Mouse (Mus musculus): ENCODE data around the gene Musk.

The Musk gene

DNA sequence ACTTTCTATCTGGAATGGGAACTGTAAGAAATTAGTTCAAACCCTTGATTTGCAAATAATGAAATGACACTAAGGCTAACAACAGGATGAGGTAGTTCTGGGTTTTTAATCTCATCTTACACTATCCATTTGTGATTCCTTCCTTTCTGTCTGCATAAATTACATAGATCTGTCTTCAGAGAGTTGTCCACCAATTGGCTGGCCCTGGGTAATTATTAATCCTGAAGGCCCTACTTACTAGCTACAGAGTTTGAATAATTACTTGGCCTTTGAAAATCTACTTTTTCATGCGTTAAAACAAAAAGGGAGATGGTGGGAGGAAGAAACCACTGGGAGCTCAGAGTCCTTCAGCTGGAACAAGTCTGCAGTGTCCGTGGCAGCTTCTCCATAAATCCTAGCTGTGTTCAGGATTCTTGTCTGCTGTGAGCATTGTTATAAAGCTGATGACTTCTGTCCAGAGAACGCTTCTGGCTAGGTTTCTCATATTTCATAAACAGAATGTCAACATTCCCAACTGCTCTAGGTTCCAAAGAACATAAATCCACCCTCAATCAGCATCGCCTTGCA lies 29.3 kb downstream of the Musk start:
- DNase-seq (ENCODE audit: low read depth, low spot score), result no peak

DNA sequence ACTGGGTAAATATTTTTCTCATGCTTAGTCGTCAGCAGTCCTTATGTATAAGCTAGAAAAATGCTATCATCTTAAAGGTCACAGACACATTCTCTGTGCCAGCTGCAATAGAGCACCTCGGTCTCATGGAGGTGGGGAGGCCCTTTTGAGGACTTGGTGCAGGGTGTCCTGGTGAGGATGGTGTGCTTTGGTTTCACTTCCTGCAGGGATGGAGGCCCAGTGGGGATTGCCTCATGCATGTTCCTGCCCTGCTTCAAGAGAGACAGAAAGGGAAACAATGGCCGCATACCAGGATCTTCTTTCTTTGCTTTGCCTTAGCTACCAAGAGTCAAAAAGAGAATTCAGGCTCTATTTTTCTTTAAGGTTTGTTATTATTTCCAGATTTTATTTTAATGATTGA lies 31.8 kb downstream of the Musk start:
- no peak for DNase-seq (ENCODE audit: low read depth, low spot score)

DNA sequence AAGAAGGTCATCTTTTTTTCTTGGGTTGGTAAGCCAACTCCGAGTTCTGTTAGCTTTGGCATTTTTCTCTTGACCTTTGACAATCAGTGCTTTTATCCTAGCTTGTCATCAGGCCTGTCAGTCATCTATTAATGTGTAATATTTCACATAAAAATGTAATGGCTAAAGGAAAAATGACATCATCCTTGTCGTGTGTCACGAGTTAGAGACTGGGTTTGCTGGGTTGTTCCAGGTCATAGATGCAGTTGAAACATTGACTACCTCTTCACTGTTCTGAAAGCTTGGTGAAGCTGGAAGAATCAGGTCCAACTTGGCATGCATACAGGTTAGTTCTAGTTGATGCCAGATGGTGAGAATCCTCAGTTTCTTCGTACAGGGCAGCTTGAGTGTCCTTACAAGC lies 34.5 kb downstream of the Musk start:
- no peak for DNase-seq (ENCODE audit: low read depth, low spot score)

DNA sequence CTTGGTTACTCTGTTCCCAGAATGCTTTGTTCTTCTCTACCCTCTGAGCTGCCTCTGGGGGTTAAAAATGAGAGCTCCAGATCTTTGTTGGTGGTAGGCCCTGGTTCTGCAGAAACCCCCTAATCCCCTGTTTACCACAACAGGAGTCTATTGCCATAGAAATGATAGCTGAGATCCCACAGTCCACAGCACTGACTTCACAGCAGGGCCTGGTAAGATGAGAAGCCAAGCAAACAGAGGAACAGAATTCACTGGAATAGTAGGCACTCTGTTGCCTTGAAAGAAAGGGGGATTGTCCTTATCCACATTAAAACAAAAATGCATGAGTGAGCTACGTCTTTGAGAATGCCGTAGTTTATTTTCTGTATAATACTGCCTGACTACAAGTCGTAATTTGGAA lies 41.0 kb downstream of the Musk start:
- no peak for DNase-seq (ENCODE audit: low read depth, low spot score)

DNA sequence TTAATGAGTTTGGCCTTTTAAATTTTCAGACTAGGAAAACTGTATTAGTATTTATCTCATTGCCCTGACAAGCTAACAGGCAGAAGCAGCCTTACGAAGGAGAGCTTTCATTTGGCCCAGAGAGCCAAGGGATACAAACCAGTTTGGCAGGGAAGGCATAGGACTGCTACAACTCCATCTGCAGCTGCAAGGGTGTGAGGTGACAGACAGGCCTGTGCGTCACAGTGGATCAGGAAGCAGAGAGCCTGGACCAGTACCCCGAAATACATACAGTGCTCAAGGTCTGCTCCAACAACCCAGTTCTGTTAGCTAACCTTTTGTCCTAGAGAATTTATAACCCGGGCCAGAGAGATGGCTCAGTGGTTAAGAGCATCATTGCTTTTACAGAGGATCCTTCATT lies 42.5 kb downstream of the Musk start:
- no peak for DNase-seq (ENCODE audit: low read depth, low spot score)

DNA sequence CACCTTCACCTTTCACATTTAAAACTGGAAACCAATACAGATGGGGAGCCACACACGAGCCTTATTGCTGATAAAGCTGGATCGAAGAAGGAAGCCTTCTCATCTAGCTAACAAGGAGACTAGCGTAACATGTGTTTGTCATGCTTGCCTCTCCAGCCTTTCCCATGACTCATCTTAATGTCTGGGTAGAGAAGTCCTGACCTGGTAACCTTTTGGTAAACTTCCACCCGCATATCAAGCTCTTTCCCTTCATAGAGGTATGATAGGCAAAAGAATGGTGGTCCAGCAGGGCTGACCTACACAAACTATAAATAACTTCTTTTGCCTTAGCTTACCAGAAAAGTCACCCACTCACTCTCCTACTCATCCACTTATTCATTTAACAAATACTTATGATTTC lies 44.3 kb downstream of the Musk start:
- DNase-seq (ENCODE audit: low read depth, low spot score), result no peak

DNA sequence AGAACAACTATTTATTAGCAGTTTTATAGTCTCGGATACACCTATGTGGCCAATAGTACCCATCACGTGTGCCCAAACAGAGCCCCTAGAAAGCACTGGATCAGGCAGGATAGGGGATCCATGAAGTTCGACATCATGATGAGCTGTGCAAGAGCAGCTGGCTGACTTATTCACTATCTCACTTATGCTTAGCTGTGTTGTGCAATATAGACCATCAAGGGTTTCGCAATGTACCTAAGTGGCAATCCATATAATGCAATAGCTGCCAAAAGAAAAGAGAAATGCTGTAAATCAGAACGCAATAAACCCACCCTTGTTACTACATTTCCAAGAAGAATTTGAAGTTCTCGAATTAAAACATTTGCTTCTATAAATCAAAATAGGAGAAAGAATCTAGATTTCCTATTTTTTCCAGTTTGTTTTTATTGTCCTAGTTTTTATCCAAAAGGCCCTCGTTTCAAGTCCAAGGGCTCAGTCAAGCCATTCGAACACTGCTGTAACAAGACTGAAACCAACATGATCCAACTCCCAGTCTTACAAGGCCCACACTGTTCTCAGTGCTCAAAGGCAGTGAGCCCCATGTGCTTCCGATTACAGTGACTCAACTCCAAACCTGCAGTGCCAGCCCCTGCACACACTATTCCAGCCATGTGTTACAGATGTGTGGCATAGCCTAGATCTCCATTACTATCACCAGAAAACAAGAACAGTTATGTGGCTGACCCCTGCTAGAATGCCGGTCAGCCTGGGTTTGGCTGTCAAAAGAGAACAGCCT lies 45.3 kb downstream of the Musk start:
- DNase-seq (ENCODE audit: low read depth, low spot score), result no peak

DNA sequence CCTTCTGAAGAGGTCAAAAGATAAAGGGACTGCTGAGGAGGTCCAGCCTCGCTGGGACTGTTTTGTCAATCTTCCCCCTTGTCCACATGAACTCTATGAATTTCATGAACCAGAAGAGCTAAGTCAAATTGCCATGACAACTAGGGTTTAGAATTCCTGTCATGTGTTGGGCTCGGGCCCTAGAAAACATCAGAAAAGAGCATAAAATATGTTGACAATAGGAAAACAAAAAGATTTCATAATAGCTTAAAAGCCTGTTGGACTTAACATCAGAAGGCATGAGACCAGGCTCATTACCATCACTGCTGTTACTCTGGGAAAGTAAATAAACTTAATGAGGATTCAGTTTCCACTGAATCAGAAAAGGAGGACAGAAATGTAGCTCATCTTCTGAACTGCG lies 46.6 kb downstream of the Musk start:
- DNase-seq (ENCODE audit: low read depth, low spot score), result no peak

DNA sequence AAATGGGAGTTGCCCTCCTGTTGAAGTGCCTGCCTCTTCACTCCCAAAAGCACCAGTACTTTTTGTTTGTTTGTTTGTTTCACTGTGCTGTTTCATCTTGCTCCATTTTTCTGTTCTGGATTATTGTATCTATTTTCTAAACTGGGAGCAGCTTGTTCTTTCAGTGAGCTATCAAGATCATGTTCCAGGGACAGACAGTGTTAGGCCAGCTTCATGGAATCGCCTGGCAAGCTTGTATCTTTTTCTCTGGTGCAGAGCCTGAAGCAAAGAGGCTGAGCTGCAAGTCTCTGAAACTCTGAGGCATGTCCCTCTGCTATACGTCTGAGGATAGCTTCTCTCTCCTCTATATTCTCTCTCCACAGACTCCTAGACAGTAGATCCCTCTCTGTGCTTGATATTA lies 50.5 kb downstream of the Musk start:
- DNase-seq (ENCODE audit: low read depth, low spot score), result no peak

DNA sequence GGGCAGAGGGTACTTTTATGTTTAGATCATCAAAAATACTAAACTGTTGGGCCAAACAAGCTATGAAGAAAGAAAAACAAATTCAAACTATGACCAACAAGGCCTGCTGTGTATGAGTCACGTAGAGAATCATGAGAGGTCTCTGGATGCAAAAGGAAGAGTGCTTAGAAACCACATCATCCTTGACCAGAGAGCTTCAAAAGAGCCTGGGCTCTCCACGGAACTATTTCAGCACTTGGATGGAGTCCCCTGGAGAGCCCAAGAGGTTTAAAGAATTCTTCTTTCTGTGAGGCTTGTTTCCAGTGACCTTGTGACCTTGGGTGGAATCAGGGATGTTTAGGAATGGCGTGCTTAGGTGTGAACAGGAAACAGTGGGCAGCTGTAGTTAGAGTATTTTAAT lies 53.5 kb downstream of the Musk start:
- no peak for DNase-seq (ENCODE audit: low read depth, low spot score)

DNA sequence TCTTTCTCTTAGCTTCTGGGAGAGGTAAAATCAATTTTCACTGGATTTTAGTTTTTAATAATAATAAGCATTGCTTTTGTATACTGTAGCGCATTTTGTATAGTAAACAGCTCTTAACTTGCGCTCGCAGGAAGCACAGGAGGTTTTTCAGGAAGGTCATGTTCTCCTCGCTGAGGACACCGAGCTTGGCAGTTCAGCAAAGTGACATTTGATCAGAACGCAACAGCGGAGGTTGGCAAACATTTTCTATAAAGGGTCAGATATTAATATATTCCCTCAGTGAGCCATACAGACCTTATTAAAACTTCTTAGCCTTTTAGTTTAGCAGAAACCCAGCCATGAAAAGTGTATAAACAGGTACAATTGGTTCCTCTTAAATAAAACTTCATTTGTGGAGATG lies 64.4 kb downstream of the Musk start:
- no peak for DNase-seq (ENCODE audit: low read depth, low spot score)

DNA sequence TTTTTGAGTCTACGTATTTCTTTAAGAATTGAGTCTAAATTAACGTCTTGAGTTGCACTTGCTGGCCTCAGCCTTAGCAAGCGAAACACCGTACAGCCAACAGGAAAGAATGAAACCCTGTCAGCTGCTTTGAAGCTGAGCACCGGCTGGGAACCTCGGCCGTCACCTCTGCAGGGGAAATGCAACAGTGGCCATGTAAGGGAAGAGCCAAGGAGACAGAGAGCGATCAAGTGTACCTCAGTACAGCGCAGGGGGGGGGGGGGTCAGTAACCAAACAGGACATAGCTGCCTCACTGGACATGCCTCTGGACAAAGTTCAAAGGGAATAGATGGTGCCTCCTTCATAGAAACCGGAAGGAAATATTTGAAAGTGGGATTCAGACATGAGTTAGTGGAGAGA lies 65.4 kb downstream of the Musk start:
- no peak for DNase-seq (ENCODE audit: low read depth, low spot score)

DNA sequence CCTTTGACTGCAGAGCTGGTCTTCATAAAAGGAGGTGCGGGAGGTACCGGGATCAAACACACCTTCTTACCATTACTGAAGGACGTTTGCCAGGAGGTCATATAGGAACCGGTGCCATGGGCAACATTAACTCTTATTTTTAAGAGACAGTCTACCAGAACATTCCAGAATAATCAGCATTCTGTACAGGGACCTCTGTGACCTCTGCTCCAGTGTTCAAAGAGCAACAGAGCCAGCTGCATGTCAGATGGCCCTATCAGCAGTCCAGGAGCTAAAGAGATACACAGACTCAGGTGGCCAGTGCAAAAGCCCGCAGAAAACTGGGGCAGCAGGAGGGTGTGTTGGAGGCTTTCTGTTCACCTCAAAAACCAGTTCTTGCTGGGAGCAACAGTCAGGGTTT lies 65.8 kb downstream of the Musk start:
- no peak for DNase-seq (ENCODE audit: low read depth, low spot score)

DNA sequence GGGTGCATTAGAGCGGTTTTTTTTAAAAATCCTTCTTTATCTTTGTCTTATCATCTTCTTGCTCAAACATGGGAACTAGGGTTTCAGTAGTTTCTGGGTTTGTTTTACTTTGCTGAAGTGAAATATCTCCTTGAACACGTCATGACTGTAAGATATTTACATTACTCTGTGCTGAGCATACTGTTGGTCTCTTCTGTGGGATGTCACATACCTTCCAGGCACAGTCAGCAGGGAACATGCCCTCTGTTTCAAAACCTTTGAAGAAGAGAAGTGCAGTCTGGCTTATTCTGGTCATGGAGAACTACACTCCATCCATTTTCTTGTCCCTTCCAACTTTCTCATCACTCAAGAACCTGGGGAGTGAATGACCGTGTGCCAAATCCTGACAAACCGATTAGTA lies 73.2 kb downstream of the Musk start:
- no peak for DNase-seq (ENCODE audit: low read depth, low spot score)

DNA sequence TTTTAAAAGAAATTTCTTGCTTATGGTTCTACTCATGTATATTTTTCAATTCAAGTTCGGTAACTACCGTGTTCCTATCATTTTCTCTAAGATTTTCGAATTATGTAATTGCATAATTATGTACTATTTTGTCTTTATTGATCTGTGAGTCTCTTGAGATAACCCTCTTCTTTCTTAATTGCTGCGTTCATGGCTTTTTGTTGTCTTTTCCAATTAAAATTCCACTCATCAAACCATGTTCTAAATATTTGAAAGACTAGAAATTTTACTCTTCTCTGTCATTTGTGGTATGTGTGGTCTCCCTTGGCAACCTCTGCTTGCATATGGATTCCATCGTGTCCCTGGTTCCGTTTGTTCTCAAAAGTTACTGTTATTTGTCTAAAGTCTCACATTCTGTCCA lies 79.6 kb downstream of the Musk start:
- no peak for DNase-seq (ENCODE audit: low read depth, low spot score)

DNA sequence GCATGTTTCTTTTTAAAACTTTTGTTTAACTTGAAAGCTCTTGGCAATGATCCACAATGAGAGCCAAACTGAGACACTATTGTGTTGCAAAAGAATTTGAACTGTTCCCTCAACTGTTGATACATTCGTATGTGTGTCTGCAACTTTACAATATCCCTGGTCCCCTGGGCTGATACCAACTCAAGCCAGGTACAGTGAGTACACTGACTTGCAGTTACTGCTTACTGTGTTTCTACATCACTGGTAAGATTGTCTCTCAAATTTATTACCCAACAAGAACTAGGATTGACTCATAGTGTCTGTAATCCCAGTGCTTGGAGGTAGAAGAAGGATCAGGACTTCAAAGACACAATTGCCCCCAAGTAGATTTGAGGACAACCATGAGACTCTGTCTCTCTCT lies 85.3 kb downstream of the Musk start:
- no peak for DNase-seq (ENCODE audit: low read depth, low spot score)

DNA sequence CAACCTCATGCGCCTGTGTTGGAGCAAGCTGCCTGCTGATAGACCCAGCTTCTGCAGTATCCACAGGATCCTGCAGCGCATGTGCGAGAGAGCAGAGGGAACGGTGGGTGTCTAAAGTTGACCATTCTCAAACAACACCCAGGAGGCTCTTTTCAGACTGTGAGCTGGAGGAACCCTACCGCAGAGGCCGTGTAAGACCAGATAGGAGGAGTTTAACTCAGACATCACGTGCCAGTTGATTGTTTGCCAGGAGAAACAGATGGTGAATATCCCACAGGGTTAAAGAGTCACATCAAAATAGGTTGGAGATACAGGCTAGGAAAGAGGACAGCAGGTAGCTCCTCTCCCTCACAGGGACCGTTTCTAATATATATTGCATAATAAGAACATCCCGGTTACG lies 87.8 kb downstream of the Musk start:
- DNase-seq (ENCODE audit: low read depth, low spot score), result no peak

DNA sequence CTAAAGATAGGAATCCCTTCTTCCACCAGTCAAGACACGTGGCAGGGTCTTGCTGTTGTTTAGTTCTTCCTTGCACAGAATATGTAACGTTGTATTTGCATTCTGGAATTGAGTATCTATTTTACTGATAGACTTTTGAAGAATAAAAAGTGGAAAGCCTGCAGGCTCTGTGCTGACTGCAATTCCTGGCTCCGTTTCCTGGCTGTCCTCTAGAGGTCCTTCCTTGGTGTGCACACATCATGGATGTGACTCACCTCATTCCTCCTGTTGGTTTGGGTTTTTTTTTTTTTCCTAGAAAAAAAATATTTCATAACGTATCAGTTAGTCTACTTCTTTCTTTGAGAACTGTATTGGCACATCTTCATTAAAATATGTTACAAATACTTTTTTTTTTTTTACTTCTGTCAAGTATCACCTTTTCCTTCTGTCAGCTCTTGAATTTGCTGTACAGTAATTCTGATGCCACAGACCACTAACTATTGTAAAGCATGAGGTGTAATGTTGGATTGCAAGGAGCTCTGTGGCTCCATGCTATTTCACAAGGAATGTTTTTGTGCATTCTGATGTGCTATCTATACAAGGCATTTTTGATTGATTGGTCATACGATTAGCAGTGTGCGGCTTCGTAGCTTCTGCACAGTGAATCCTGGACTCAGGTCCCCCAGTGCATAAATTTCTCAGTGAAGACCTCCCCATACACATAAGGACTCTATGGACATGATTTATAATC lies 88.5 kb downstream of the Musk start:
- DNase-seq (ENCODE audit: low read depth, low spot score), result no peak

DNA sequence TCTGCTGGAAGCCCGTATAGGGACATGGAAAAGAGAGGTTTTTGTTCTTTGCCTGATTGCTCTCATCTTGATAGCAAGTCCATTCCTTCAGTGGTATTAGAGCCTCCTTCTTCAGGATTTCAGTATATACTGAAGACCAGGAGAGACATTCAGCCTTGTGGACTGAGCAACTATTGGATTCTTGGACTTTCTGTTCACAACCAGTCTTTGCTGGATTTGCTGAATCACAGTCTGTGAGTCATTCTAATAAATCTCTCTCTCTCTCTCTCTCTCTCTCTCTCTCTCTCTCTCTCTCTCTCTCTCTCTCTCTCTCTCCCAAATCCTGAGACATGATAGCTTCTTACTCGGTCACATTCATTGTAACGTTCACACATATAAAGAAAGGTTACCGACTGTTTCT lies 93.4 kb downstream of the Musk start:
- no peak for DNase-seq (ENCODE audit: low read depth, low spot score)

DNA sequence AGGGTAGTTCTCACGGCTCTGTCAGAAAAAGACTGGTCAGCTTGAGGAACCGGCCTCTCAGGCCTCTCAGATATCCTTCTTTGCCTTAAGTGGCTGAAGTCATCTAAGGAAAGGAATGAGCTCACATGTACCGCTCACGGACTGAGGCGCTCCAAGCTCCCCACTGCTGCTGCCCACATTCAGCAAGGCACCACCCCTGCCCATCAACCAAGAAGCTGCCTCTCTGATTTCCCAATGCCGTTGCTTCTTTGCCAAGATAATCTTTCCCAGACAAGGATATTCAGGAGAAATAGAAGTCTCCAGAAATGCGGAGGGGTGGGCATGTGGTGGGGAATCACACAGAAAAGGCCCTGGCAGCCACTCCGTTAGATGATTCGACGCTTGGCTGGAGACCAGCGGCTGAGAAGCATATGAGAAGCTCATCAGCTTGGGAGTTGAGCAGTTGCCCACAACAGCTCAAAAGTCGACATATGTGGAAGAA lies 115.1 kb downstream of the Musk start:
- DNase-seq (ENCODE audit: low read depth, low spot score), result no peak

DNA sequence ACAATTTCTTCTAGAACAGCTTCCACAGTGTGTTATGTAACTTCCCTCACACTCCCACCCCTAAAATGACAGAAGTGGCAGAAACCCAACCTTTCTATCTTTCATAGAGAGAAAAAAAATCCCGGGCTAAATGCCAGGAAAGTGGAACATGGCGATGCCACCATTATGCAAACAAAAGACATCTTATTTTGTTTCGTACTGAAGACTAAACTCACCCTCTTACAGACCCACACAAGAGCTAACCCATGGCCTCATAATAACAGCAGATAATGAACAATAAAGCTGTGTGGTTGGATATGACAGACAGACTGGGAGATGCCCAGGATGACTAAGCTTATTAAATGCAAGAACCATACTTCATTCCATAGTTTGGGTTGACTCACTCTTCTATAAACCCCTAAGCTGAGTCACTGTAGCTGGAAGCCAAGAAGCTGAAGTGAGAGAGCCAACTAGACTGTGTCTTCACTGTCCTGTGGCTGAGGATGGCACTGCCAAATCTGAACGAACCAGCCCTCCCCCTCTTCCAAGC lies 116.3 kb downstream of the Musk start:
- DNase-seq (ENCODE audit: low read depth, low spot score), result no peak

Data from embryo, embryonic 11.5 days (tissue).